Mouse (Mus musculus) embryonic facial prominence, embryonic 14.5 days (tissue): Measurements from ENCODE around the gene Rhbdd2. TPM values are rescaled to one million over a fixed set of nuclear protein-coding genes. Genes with fewer than 3 reads are reported as not detected.

ENCODE experiments used
- polyA plus RNA-seq: library from polyadenylated mRNA; unstranded; fragments of >200 nt; fragmentation: Nextera tagmentation; extraction: Ambion mirVana; gene quantifications from 2 replicates; pipeline ENCODE4 v1.2.1, GENCODE M21; 2014

Gene Rhbdd2
- polyA plus RNA-seq, 1 experiment from 2014 or later, result 37.1 TPM

Other genes with a start within 250 kb of the Rhbdd2 start
- gene Pom121, start 238.1 kb upstream of the Rhbdd2 start, polyA plus RNA-seq, result 14.8 and 15.4 TPM in 2 replicates
- 45.6 and 47.1 TPM in 2 replicates for gene Hip1, start 87.5 kb upstream of the Rhbdd2 start, polyA plus RNA-seq
- gene Ccl26, start 69.0 kb upstream of the Rhbdd2 start, polyA plus RNA-seq, result not detected in 2 replicates
- gene Ccl24, start 59.6 kb upstream of the Rhbdd2 start, polyA plus RNA-seq, result 3.3 and 3.5 TPM in 2 replicates
- 61.8 and 61.9 TPM in 2 replicates for gene Por, start 37.4 kb downstream of the Rhbdd2 start, polyA plus RNA-seq
- gene Tmem120a, start 111.8 kb downstream of the Rhbdd2 start, polyA plus RNA-seq, result 36.7 and 42.2 TPM in 2 replicates
- 0.54 and 0.90 TPM in 2 replicates for gene Styxl1, start 145.8 kb downstream of the Rhbdd2 start, polyA plus RNA-seq
- gene Mdh2, start 145.9 kb downstream of the Rhbdd2 start, polyA plus RNA-seq, result 481 and 483 TPM in 2 replicates
- 1.1 and 1.5 TPM in 2 replicates for gene Srrm3, start 174.3 kb downstream of the Rhbdd2 start, polyA plus RNA-seq